Mouse (Mus musculus): ENCODE results near the gene Slit1.

Gene Slit1

DNA sequence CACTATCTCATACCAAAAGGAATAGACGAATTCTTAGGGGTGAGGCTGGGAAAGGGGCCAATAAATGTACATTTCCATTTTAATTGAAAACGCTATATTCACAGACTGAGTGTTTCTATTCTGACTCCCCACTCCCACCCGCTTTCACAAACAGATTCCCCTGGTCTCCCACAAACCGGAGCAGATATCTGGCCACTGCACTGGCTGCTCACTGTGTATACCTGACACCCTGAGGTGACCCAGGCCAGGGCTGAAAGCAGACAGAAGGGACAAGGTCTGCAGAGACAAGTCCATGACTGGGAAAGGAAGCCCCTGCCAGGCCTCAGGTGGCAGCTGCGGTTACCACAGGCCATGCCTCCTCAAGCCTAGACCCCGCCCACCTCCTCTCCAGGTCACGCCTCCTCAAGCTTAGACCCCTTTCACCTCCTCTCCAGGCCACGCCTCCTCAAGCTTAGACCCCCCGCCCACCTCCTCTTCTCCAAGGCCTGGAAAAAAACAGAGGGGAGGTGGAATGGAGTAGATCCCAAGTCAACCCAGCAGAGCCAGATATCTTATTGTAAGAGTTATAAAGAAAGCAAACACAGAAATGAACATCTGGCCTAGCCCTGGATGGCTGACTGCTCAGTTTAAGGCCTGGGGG lies 18.5 kb downstream of the Slit1 start:
- DNase-seq (ENCODE audit: low read depth), result no peak

DNA sequence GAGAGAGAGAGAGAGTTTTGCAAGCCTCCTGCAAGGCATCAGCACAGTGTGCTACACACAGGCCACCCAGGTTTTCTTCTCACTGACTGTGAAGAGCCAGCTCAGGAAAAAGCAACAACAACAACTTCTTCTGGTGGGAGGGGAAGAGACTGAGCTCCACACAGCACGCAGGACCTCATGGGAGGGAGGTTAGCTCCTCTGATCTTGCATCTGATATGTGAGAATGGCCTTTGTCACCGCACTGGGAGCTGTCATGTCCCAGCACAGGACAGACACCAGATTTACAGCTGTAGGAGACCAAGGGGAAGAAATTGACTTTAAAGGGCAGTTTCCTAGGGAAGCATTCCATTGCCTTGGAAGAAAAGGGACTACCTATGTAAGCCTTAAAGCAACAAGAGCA lies 20.1 kb downstream of the Slit1 start:
- DNase-seq (ENCODE audit: low read depth), result no peak

DNA sequence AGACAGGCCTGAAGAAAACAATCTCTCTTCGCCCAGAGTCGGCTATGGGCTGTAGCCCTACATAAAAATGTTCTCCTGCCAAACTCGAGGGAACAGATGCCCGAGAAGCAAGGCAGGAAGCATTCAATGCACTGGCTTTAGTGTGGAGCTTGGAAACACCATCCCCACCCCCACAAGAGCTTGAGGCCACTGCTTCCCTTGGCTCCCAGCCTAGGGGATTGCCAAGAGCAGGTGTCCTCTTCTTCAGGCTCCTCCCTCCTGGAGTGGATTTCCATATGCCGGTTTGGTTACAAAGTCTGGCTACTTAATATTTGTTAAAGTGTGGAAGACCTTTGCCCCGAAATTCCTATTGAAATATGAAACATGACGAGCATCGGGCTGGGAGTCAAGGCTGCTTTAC lies 24.0 kb downstream of the Slit1 start:
- no peak for DNase-seq (ENCODE audit: low read depth)

DNA sequence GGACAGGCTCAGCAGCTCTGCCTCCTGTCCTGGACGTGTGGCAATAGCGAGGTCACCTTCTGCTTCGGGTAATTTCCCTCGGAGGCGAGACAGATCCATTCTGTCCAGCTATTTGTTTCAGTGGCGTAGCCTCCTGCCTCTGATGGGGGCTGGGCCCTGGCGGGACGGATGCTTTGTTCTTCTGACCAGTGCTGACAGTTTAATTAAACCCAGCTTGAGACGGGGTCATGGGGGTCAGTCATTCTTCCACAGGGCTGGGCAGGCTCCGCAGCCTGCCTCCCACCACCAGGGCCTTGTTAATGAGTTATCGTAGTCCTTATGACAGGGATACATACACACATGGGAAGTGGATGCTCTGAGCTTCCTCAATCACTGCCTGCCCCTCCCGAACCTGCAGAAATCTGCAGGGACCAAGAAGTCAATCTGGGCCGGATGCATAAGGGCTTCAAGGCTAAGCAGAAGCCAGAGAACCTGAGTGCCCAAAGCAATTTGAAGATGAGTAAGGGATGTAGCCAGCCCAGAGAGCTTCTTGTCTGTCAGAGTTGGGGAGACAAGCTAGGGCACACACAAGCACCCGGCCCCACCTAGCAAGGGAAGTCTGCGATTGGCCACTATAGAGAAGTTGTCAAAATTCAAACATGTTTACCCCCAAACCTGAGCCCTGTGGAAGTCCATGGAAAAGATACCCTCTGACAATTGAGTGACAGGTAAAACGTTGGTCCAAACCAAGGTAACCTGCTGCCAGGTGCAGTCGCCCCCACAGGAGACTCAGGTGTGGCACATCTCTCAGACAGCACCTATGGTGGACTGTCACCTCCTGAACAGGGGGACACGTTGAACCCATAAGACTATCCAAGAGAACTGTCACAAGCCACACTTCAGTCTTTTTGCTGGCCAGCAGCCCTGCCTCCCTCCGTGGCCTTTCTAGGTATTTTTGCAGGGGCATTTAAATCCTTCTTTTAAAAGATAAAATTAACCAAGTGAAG lies 26.9 kb downstream of the Slit1 start:
- no peak for DNase-seq (ENCODE audit: low read depth)

DNA sequence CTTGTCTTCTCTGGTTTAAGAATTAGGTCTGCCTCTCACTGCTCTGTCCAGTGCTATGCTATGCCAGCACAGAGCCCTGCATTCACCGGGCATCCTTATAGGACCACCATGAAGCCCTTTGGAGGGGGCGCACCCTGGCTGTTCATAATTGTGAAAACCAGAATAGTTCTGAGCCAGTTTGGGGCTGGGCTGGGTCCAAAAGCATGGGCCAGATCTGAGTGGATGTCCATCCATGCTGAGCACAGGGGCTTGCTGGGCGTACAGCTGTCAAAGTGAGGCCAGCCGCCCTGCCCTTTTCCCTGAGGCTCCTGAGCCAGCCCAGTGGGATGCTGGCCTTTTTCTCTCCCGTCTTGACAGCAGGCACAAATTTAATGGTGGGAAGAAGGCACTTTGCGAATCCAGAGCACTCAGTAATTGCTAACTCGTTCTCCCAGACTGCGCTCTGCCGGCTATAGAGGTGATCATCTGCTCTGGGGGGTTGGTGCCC lies 29.0 kb downstream of the Slit1 start:
- no peak for DNase-seq (ENCODE audit: low read depth)

DNA sequence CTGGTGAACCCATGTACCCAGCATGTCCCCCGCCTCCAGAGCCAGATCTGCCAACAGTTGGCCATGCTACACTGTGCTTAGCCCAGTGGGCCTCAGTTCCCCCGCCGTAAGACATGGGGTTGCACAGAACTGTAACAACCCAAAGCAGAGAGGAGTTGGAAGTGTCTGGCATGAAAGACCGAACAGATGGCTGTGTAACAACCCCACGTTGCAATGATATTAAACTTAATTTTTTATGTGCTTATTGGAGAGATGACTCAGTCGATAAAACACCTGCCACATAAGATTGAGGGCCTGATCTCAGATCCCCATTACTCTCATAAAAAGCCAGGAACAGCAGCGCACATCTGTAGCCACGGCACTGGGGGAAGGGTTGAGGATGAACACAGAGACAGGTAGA lies 30.6 kb downstream of the Slit1 start:
- DNase-seq (ENCODE audit: low read depth), result no peak

DNA sequence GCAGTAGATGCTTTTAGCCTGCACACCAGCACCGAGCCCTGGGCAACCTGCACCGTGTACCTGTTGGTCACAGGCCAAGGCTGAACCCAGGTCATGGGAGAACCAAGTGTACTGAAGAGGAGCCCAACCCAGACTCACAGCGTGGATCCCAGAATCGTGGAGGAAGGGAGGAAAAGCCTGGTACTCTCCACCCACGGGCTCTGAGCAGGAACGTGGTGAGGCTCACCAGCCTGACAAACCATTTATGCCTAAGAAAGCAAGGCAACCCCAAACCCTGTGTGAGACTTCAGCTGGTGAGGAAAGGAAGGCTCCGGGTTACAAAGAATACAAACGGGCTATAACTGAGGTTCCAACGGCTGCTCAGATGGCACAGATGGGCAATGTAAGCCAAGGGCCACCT lies 31.8 kb downstream of the Slit1 start:
- DNase-seq (ENCODE audit: low read depth), result no peak

DNA sequence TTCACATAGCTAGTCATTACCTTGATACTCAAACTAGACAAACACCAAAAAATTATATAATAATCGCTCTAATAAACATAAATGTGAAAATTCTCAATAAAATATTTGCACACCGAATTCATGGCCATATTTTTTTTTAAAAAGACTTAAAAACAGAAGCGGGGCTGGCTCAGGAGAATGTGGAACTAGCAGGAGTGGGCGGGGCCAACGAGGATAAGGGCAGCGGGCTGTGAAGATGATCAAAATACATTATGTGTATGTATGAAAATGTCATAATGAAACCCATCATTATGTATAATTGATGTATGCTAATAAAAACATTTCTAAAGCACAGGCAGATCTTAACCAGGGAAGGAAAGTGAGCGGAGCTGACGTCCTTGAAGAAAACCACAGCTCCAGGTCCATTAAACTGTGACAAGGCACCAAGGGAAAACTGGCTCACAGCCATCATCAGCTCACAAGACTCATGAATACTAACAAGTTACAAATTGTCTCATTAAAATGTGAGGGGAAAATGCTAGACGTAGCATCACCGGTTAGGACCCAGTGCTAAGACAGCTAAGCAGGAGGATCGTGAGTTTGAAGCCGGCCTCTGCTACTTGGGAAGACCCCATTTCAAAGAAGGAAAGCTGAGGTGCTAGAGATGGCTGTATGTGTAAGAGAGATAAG lies 33.8 kb downstream of the Slit1 start:
- no peak for DNase-seq (ENCODE audit: low read depth)

DNA sequence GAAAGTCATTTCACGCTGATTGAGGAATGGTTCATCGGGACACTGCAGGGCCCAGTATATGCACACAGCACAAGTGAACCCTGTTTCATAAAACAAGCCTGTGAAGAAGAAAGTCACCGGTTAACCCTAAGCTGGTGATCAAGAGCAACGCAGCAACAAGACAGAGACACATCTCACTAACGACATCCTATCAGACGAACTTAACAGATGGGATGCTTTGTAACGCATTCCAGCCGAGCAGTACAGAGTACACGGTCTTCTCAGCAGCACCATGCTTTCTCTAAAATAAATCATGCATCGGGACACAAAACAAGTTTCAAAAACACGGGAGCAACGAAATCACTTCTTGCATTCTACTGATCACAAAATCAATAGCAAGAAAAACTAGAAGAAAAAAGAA lies 35.6 kb downstream of the Slit1 start:
- DNase-seq (ENCODE audit: low read depth), result no peak

DNA sequence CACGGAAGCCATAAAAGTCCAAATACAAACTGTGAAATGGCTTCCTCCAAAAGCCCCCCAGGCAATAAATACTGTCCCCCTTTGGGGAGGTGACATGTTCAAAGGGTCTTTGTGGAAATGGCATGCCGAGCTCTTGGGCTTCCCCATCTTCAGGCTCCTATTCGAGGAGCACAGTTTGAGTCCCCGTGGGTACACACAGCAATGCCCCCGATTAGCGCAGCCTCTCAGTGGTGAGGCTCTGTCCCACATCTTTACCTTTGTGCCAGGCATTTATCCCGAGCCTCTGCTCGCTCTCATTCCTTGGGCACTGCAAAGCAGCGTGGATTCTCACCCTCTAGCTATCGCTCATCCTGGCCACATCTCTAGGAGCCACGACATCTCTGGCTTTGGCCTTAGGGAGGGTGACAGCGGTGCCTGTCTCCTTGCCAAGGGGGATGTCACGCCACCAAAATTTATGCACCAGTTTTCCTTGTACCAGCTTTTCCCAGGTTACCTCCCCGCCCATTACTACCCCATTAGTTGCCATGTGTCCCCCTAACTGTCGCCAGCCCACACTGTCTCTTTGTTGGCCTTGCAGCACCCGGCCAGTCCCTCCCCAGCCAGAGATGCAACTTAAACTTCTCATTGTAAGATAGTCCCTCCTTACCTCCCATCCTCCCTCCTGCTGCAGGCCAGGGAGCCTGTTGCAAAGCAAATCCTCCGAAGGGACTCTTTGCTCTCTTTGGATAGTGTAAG lies 37.2 kb downstream of the Slit1 start:
- DNase-seq (ENCODE audit: low read depth), result no peak

DNA sequence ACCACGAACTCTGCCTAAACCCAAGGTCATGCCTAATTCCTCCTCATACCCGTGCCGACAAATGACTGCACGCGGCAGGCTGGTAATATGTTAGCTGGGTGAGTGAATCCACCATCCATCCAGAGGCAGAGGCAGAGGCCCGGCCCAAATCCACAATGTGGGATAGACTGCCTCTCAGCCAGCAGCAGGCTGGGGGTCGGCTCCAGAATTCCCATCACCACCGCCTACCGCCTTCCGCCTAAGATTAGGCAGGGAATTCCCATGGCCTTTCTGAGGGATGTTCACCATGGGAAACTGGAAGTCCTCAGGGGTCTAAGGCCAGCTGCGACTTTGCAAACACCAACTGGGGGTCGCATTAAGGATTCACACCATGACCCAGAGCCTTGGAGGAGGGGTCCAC lies 38.0 kb downstream of the Slit1 start:
- no peak for DNase-seq (ENCODE audit: low read depth)

DNA sequence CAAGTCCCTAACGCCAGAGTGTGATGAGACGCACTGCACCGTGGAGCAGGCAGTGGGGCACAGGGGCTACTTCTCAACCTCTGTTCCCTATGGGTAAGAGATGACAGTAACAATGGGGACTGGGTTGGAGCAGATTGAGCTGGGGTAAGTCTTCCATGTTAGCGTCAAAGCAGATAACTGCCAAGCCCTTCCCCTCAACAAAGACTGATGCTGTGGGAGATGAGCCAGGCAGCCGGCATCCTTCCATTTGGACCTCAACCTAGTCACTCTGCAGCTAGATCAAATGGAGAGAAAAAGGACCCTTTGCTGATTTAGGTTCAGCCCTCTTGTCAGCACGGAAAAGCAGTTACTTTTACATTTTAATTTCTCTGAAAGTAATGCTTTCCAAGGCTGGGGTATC lies 40.8 kb downstream of the Slit1 start:
- no peak for DNase-seq (ENCODE audit: low read depth)

DNA sequence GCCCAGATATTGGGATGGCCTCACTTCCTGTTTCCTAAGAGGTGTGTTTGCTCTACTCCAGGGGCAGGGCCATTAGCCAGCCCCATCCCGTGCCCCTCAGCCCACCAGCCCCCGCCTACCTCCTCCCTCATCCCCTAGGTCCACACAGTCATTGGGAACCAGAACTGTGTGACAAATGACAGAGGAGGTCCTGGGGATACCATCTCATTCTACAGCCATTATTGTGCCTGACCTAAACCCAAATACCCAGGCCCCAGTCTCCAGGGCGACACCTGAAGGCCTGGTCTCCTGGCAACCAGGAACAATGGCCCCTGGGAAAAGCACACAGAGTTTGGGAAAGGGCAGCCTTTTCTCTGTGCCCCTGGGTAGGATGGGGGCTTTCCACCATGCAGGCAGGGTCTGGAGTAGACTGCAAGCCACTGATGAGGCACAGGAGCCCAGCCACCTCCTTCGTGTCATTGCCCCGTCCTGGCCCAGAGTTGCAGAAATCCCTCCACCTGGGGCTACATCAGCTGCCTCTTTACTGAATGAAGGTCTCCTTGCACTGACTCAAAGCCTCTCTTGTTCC lies 44.5 kb downstream of the Slit1 start:
- DNase-seq (ENCODE audit: low read depth), result no peak

DNA sequence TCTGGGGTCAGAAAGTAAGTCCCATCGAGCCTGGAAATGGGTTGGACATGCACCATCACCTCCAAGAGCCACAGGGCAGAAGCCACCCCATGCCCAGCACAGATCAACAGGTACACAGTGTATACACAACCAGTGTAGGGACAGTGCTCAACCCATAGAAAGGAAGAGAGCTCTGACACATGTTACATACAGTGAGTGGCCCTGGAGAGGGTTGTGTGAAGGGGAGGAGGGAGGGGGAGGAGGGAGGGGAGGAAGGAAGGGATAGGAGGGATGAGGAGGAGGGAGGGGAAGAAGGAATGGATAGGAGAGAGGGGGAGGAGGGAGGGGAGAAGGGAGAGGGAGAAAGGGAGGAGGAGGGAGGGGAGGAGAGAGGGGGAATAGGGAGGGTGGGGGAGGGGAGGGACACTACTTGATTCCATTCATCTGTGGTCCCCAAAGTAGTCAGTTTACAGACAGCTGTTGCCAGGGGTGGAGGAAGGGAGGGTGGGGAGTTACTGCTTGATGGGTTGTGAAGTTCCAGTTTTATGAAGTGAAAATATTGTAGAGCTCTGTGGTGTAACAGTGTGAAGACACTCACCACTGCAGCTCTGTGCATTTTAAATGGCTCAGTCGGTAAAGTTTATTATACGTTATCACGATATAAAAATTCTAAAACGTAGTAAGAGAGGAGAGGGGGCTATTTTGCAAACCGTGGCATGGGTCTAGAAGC lies 45.5 kb downstream of the Slit1 start:
- DNase-seq (ENCODE audit: low read depth), result no peak

DNA sequence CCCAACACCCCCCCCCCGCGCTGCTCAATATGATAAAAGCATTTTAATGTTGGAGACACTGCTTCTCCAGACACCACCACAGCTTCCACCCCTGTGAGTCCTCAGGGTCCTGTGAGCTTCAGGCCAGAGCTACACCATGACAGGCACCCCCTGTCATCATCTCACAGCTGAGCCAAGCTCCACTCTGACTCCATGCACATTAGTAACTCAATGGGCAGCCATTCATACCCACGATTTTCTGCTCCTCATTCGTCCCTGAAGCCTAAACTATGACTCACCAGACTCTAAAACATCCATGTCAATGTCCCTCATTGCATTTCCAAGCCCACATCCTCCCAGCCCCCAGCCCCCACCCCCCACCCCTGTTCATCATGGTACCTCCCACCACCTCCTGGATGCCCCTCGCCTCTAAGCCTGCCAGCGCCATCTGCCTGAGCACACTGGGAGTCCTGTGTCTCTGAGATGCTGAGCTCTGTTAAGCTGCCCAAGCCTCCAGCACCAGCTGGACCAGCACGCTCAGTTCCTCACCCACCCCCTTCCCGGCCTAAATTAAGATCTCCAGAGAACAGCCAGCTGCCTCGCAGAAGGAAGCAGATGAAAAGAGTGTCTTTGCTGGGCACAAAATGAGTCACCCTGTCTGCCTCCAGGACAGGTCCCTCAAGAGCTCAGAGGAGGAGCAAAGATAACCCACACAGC lies 46.2 kb downstream of the Slit1 start:
- no peak for DNase-seq (ENCODE audit: low read depth)

DNA sequence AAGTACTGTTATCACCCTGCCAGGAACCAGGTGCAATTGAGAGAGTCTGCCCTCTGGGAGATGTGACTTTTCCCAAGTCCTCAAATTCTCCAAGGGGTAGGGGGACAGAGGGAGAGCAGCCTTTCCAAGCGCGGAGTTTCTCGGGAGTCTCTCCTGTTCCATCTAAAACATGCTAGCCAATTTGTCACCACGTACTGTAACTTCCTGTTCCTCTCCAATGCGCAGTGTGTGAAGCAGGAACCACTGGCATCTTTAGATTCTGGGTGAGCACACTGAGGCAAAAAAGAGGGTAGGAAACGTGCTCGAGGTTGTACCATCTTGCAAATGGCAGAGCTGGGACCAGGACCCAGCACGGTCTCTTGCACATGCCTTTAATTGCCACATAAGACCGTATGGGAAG lies 47.0 kb downstream of the Slit1 start:
- DNase-seq (ENCODE audit: low read depth), result no peak

DNA sequence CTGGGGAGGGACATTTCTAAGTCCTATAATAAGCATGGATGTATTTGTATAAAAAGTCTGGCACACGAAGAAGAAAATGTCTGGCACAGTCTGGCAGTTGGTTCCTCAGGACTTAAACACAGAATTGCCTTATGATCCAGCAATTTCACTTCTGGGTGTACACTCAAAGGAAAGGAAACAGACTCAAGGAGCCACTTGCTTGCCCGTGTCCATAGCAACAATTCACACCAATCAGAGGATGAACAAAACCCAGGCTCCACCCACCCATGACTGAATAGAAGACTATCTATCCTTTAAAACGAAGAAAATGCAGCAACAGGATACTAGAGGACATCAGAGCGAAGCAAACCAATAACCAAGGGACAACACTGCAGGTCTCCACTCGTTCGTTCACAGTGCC lies 48.4 kb downstream of the Slit1 start:
- no peak for DNase-seq (ENCODE audit: low read depth)

DNA sequence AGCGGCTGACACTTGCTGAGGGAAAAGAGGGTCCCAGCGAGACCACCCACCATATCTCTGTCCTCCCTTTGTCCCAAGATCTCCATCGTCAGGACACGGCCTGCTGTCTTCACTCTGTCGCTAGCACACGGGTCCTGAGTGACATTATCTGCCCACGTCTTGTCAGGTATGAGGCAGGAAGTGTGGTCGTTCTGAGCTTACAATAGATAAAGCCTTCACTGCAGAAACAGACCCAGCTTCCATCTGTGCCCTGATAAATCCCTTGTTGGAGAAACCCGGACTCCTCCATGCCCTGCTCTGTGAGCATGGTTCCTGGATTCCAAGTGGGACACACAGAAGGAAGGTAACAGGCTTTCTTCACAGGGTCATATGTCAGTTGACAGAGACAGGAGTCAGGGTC lies 48.9 kb downstream of the Slit1 start:
- no peak for DNase-seq (ENCODE audit: low read depth)

DNA sequence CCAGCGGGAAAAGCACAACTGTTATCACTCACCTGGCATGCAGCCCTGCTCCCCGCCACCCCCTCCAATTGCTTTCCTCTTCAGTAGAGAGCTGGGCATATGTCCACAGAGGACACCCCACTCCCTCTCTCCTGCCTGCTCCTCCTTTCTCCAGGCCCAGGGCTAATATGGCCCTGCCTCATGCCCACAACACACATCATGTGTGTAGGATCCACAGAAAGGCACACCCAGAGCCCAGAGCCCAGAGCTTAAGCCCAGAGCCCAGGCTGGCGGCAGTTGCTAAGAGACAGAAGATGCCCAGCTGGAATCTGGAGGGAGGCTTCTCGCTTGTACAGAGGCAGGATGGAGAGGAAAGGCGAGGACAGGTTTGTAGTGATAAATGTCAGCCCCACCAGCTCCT lies 49.7 kb downstream of the Slit1 start:
- no peak for DNase-seq (ENCODE audit: low read depth)

DNA sequence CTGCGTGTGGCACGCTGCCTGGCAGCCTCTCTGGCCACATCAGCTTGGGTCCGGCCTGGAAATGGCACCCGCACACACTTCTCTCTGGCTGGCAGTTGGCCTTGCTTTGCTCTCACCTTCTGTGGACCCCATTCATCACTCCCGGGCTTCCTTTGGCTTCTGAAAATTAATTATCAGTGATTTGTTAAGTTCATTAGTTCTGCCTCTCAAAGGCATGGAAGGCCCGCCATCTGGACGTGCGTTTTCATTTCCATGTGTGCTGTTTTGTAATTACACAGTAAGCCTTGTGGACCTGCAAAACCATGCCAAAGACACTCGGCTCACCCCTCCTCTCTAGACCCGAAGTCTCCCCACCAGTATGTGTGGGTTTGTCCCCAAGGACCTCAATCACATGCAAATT lies 53.4 kb downstream of the Slit1 start:
- no peak for DNase-seq (ENCODE audit: low read depth)

DNA sequence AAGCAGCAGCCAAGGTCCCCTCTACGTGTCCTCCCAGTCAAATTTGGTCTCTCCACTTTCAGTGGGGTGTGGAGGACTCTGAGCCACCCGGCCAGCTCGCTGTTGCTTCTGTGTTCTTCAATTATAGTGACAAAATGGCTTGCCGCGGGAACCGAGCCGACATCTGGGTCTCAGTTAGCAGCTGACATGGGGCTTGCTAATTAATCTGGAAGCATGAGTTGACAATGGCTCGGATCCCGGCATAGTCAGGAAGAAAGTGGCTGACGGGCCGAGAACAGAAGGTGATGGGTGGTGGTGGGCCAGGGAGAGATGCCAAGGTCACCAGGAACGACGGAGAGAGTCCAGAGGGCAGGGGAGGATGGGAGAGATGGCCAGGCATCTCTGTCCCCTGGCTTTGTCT lies 55.2 kb downstream of the Slit1 start:
- DNase-seq (ENCODE audit: low read depth), result no peak
